Mouse (Mus musculus) liver, embryonic 13.5 days (tissue): ENCODE data around the gene Zmiz1. TPM values are rescaled to one million over a fixed set of nuclear protein-coding genes. Genes with fewer than 3 reads are reported as not detected.

ENCODE experiments used
- ATAC-seq: fragments of 200-750 bp; cut with Nextera tagmentation; 2 replicates; pipeline ENCODE4 v1.8.0; 2017; ENCODE audit warnings: low read depth, mild to moderate bottlenecking, moderate number of reproducible peaks, moderate library complexity
- DNase-seq: peaks from one replicate; pipeline ENCODE4 v3.0.0; 2022
- H3K27ac ChIP-seq: fragments of 300-500 bp; sonication (generic); 2 replicates; pipeline ENCODE4 v1.5.1; 2015; ENCODE audit warnings: moderate library complexity, mild to moderate bottlenecking, inconsistent platforms
- H3K27me3 ChIP-seq: fragments of 300-500 bp; sonication (generic); 2 replicates; pipeline ENCODE4 v1.6.1; 2015; ENCODE audit warnings: mild to moderate bottlenecking, inconsistent platforms
- H3K36me3 ChIP-seq: fragments of 300-500 bp; sonication (generic); 2 replicates; pipeline ENCODE4 v1.6.1; 2015; ENCODE audit warnings: mild to moderate bottlenecking, inconsistent platforms
- H3K4me1 ChIP-seq: fragments of 300-500 bp; sonication (generic); replicated peaks from 2 replicates; pipeline ENCODE4 v1.6.1; 2015; ENCODE audit warnings: inconsistent platforms
- H3K4me2 ChIP-seq: fragments of 300-500 bp; sonication (generic); 2 replicates; pipeline ENCODE4 v1.6.1; 2015; ENCODE audit warnings: inconsistent platforms, mild to moderate bottlenecking, moderate library complexity
- H3K4me3 ChIP-seq: fragments of 300-500 bp; sonication (generic); replicated peaks from 2 replicates; pipeline ENCODE4 v1.5.1; 2015; ENCODE audit warnings: mild to moderate bottlenecking, inconsistent platforms
- H3K9ac ChIP-seq: fragments of 300-500 bp; sonication (generic); 2 replicates; pipeline ENCODE4 v1.6.1; 2015; ENCODE audit warnings: mild to moderate bottlenecking, inconsistent platforms
- H3K9me3 ChIP-seq: fragments of 300-500 bp; sonication (generic); replicated peaks from 2 replicates; pipeline ENCODE4 v1.6.1; 2016; ENCODE audit warnings: inconsistent platforms
- WGBS: fragments of 180-500 bp; shearing (Covaris S2); methylation state at CpG from one replicate; pipeline ENCODE4 v1.1.7; 2015; ENCODE audit not compliant: insufficient replicate concordance; 5-methylcytosine and 5-hydroxymethylcytosine counted together
- polyA plus RNA-seq: library from polyadenylated mRNA; unstranded; fragments of >200 nt; fragmentation: Nextera tagmentation; extraction: Ambion mirVana; gene quantifications from 2 replicates; pipeline ENCODE4 v1.2.1, GENCODE M21; 2015

Zmiz1 gene
- polyA plus RNA-seq, 1 experiment from 2014 or later: 4.5 TPM

GRCm38 (mm10) chr14:25586846-25587486 is 128.0 kb downstream of the Zmiz1 start:
- no peak overlapping the region for H3K9ac ChIP-seq
- 54% methylated on average over 10 of the region's 10 CpGs for WGBS
- no peak overlapping the region for H3K4me3 ChIP-seq
- H3K36me3 ChIP-seq: peaks cover 12% of the 10 kb centered on the region
- peaks cover 36% of the 10 kb centered on the region for H3K4me1 ChIP-seq
- 0 out of 2 replicates have a peak, but pooled peaks have one; percentile 9 for ATAC-seq
- H3K27ac ChIP-seq: peak overlapping the region; percentile 8
- no peaks in the 10 kb centered on the region for H3K9me3 ChIP-seq
- H3K4me2 ChIP-seq: no peak overlapping the region
- DNase-seq: no peak
- no peaks in the 10 kb centered on the region for H3K27me3 ChIP-seq

GRCm38 (mm10) chr14:25587487-25588001 is 128.6 kb downstream of the Zmiz1 start:
- Histone ChIP-seq H3K4me3 (no peak overlapping the region), H3K4me2 (no peak overlapping the region), H3K27ac (peak overlapping the region; percentile 68), H3K27me3 (no peaks in the 10 kb centered on the region), H3K9me3 (no peaks in the 10 kb centered on the region), H3K36me3 (peaks cover 6% of the 10 kb centered on the region), H3K4me1 (peaks cover 36% of the 10 kb centered on the region), H3K9ac (no peak overlapping the region)
- peak; percentile 33; the same call in 1 of the 2 replicates for ATAC-seq
- no peak for DNase-seq
- WGBS: 22% methylated on average over 6 of the region's 6 CpGs

- no peak for ATAC-seq
- Histone ChIP-seq H3K4me1 (peaks cover 36% of the 10 kb centered on the region), H3K36me3 (no peaks in the 10 kb centered on the region; the same call in 1 of the 2 replicates), H3K4me2 (no peak overlapping the region), H3K9me3 (no peaks in the 10 kb centered on the region), H3K27ac (peak overlapping the region; percentile 68), H3K4me3 (no peak overlapping the region), H3K27me3 (no peaks in the 10 kb centered on the region), H3K9ac (no peak overlapping the region)
- WGBS: 49% methylated on average over 2 of the region's 2 CpGs
- DNase-seq: no peak
These were observed 129.2 kb downstream of the Zmiz1 start for GRCm38 (mm10) chr14:25588156-25588555.

DNA sequence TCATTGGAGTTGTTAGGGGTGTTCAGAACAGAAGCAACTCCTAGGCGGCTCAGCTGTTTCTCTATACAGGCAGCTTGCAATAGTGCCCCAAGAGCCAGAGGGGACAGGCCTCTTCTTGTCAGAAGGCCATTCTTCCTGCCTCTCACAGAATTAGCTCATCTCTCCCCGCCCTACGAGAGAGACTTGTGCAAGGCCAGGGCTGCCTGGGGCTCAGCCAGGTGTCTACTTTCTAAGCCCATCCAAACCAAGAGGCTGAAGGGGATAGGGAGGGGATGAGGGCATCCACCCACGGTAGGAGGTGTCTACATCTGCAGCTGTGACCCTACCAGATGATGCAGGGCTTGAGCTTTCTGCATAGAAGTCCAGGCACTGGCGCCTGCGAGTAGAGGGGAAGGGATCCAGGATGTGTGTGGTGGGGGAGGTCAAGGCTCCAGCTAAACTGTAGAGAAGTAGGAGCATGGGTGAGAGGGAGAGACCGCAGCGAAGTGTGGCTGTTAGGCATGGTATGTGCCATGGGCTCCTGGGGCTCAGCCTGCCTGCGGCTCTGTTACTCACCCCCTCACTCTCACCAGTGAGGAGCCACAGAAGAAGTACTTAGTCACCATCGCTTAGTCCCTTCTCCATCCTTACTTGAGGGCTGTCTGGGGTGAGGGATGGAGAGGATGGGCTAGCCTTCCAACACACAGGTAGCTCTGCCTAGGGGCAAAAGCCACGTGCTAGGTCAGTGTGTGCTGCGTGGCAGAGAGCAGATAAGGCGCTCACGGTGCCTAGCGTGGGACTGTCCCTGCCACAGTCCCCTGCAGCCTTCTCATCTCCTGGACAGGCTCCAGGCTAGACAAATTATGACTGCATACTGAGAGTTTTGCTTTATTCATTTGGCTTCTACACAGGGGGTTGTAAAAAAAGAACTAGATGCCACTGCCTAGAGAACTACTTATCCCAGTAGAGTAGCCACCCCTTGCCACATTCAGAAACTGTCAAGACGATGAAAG is 130.3 kb downstream of the Zmiz1 start:
- Histone ChIP-seq H3K4me1 (peaks cover 41% of the 10 kb centered on the region), H3K27ac (peak overlapping the region; percentile 11; the same call in 1 of the 2 replicates), H3K9ac (no peak overlapping the region), H3K9me3 (no peaks in the 10 kb centered on the region), H3K4me3 (no peak overlapping the region), H3K4me2 (no peak overlapping the region), H3K27me3 (no peaks in the 10 kb centered on the region), H3K36me3 (peaks cover 3% of the 10 kb centered on the region)
- ATAC-seq (no peak), DNase-seq (no peak)
- 44% methylated on average over 16 of the region's 16 CpGs for WGBS

GRCm38 (mm10) chr14:25591000-25591399 is 132.0 kb downstream of the Zmiz1 start:
- Histone ChIP-seq H3K27me3 (no peaks in the 10 kb centered on the region), H3K4me3 (no peak overlapping the region), H3K9me3 (no peaks in the 10 kb centered on the region), H3K9ac (no peak overlapping the region), H3K36me3 (peaks cover 3% of the 10 kb centered on the region; the same call in 1 of the 2 replicates), H3K4me2 (no peak overlapping the region), H3K27ac (no peak overlapping the region), H3K4me1 (peaks cover 46% of the 10 kb centered on the region)
- ATAC-seq (no peak), DNase-seq (no peak)
- 64% methylated on average over 5 of the region's 5 CpGs for WGBS

GRCm38 (mm10) chr14:25591426-25591825 is 132.4 kb downstream of the Zmiz1 start:
- peaks cover 42% of the 10 kb centered on the region for H3K4me1 ChIP-seq
- no peak overlapping the region for H3K27ac ChIP-seq
- no peaks in the 10 kb centered on the region for H3K27me3 ChIP-seq
- WGBS: 57% methylated on average over 1 of the region's 1 CpGs
- no peak overlapping the region for H3K4me2 ChIP-seq
- no peak for ATAC-seq
- peaks cover 3% of the 10 kb centered on the region; the same call in 1 of the 2 replicates for H3K36me3 ChIP-seq
- DNase-seq: no peak
- no peak overlapping the region for H3K9ac ChIP-seq
- no peaks in the 10 kb centered on the region for H3K9me3 ChIP-seq
- H3K4me3 ChIP-seq: no peak overlapping the region

DNA sequence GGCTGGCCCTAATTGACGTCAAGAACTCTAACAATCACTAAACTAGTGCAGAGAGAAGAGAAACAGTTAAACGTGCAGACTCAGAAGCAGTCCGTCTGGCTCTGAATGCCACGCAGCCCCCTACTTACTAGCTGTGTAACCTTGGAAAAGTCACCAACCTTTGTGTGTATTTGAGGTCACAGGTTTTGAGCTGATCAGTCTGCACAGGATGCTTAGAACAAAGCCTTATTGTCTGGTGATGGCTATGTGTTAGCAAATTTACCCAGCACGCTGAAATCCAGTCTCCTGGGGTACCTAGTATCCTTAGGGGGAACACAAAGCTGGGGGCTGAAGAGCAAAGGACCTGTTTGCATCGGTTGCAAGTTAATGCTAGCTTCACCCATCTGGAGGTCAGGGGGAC is 133.5 kb downstream of the Zmiz1 start:
- DNase-seq (no peak), ATAC-seq (no peak)
- 72% methylated on average over 6 of the region's 6 CpGs for WGBS
- Histone ChIP-seq H3K27ac (no peak overlapping the region), H3K9ac (no peak overlapping the region), H3K27me3 (no peaks in the 10 kb centered on the region), H3K9me3 (no peaks in the 10 kb centered on the region), H3K4me3 (no peak overlapping the region), H3K36me3 (peaks cover 3% of the 10 kb centered on the region; the same call in 1 of the 2 replicates), H3K4me2 (no peak overlapping the region), H3K4me1 (peaks cover 31% of the 10 kb centered on the region)

GRCm38 (mm10) chr14:25593876-25594275 is 134.9 kb downstream of the Zmiz1 start:
- Histone ChIP-seq H3K27ac (no peak overlapping the region), H3K9ac (no peak overlapping the region), H3K27me3 (no peaks in the 10 kb centered on the region), H3K4me3 (no peak overlapping the region), H3K4me1 (peaks cover 18% of the 10 kb centered on the region), H3K36me3 (peaks cover 11% of the 10 kb centered on the region), H3K9me3 (no peaks in the 10 kb centered on the region), H3K4me2 (no peak overlapping the region)
- no peak for ATAC-seq
- no peak for DNase-seq
- 80% methylated on average over 8 of the region's 8 CpGs for WGBS

DNA sequence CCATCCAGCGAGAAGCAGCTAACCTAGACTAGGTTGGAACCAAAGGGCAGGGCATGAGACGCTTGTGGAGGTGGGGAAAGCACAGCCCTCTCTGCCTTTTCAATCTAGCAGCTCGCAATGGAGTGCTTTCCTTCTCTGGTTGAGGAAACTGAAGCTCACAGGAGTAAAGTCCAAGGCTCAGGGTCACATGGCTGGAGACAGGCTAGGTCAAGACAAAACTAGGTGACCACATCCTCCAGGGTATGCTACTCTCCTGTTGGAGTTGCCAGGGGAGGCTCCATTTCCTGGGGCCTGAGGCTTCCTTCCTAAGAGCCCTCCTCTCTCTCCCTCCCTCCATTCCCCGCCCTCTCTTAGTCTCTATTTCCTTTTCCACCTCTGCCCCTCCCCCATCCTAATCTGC is 135.6 kb downstream of the Zmiz1 start:
- no peak overlapping the region for H3K27ac ChIP-seq
- peaks cover 11% of the 10 kb centered on the region for H3K36me3 ChIP-seq
- no peak overlapping the region for H3K9ac ChIP-seq
- H3K4me3 ChIP-seq: no peak overlapping the region
- DNase-seq (no peak), ATAC-seq (no peak)
- WGBS: 41% methylated on average over 4 of the region's 4 CpGs
- H3K4me1 ChIP-seq: peaks cover 12% of the 10 kb centered on the region
- no peaks in the 10 kb centered on the region for H3K27me3 ChIP-seq
- H3K4me2 ChIP-seq: no peak overlapping the region
- no peaks in the 10 kb centered on the region for H3K9me3 ChIP-seq

DNA sequence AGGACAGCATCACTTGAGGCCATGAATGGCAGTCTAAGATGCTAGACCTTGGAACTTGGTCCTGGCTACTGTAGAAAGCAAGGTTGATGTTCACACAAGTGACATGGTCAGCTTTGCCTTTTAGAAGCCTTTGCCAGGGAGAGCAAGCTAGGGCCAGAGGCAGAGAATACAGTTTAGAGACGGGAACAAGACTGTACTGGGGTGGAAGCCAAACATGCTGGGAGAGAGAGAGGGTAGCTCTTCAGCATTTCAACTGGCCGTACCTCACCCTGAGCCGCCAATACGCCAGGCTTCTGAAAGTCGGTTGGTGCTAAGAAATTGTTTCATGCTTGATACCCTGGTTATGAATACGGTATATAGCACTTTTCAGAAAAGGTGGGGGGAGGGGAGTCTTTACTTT is 140.0 kb downstream of the Zmiz1 start:
- WGBS: 76% methylated on average over 6 of the region's 6 CpGs
- Histone ChIP-seq H3K4me1 (peaks cover 26% of the 10 kb centered on the region), H3K4me3 (no peak overlapping the region), H3K9ac (no peak overlapping the region), H3K36me3 (peaks cover 16% of the 10 kb centered on the region), H3K4me2 (no peak overlapping the region), H3K27me3 (no peaks in the 10 kb centered on the region; the same call in 1 of the 2 replicates), H3K9me3 (no peaks in the 10 kb centered on the region), H3K27ac (no peak overlapping the region)
- DNase-seq (no peak), ATAC-seq (no peak)

- 59% methylated on average over 12 of the region's 12 CpGs for WGBS
- H3K27ac ChIP-seq: 0 out of 2 replicates have a peak overlapping the region, but pooled peaks have one; percentile 3
These were observed 140.9 kb downstream of the Zmiz1 start for GRCm38 (mm10) chr14:25599934-25600333.

More at GRCm38 (mm10) chr14:25599934-25600333, 140.9 kb downstream of the Zmiz1 start:
- Histone ChIP-seq H3K4me1 (peaks cover 23% of the 10 kb centered on the region), H3K27me3 (no peaks in the 10 kb centered on the region; the same call in 1 of the 2 replicates), H3K4me3 (no peak overlapping the region), H3K9ac (no peak overlapping the region), H3K9me3 (no peaks in the 10 kb centered on the region), H3K36me3 (peaks cover 15% of the 10 kb centered on the region), H3K4me2 (no peak overlapping the region)
- DNase-seq: no peak
- ATAC-seq: no peak
